Mouse (Mus musculus) granulocyte monocyte progenitor cell, adult 5-6 weeks (primary cell): ENCODE measurements around the gene Prkar1a. TPM values are rescaled to one million over a fixed set of nuclear protein-coding genes. Genes with fewer than 3 reads are reported as not detected.

Source experiments
- ATAC-seq: replicated peaks from 2 replicates; pipeline ENCODE4 v1.8.0; 2016; ENCODE audit warnings: mild to moderate bottlenecking, moderate TSS enrichment, inconsistent platforms; ENCODE audit not compliant: poor library complexity, severe bottlenecking
- total RNA-seq, 2 experiments: library from RNA; stranded (forward) in 1 of 2; stranded (reverse) in 1 of 2; fragments of 200-712, 200-1000 nt in 1 of 2; fragments of >200 nt in 1 of 2; fragmentation: Nextera tagmentation in 1 of 2; gene quantifications; 2 replicates each; pipeline ENCODE4 v1.2.3; 2014 to 2017

The Prkar1a gene
- total RNA-seq (2014; fragmentation: Nextera tagmentation) (91.7 and 101 TPM in 2 replicates), total RNA-seq (2017) (77.3 and 83.9 TPM in 2 replicates)

GRCm38 (mm10) chr11:109649206-109649605, at the start of gene Prkar1a:
Gene Prkar1a (plus strand): TSS chr11:109649405.
- 0 out of 2 replicates have a peak, but pooled peaks have one; percentile 5 for ATAC-seq

- ATAC-seq, result no peak
Measured at GRCm38 (mm10) chr11:109607600-109607999, 41.6 kb upstream of the Prkar1a start.

GRCm38 (mm10) chr11:109608976-109609625, 40.1 kb upstream of the Prkar1a start:
- no peak for ATAC-seq

- no peak for ATAC-seq
Measured at GRCm38 (mm10) chr11:109610046-109610794, 39.0 kb upstream of the Prkar1a start.

GRCm38 (mm10) chr11:109610795-109611302, 38.4 kb upstream of the Prkar1a start:
- peak; percentile 30 for ATAC-seq

- ATAC-seq, result peak; percentile 78
Measured at GRCm38 (mm10) chr11:109611303-109612149, 37.7 kb upstream of the Prkar1a start, which contains the start of gene Wipi1. Gene Wipi1 (minus strand): TSS chr11:109611967.

GRCm38 (mm10) chr11:109612871-109613529, 36.2 kb upstream of the Prkar1a start:
- no peak for ATAC-seq

- ATAC-seq, result no peak
Measured at GRCm38 (mm10) chr11:109615286-109615685, 33.9 kb upstream of the Prkar1a start.

- peak; percentile 15; the same call in 1 of the 2 replicates for ATAC-seq
Measured at GRCm38 (mm10) chr11:109616352-109616751, 32.9 kb upstream of the Prkar1a start.

- ATAC-seq, result no peak
Measured at GRCm38 (mm10) chr11:109616766-109617165, 32.4 kb upstream of the Prkar1a start.

GRCm38 (mm10) chr11:109619055-109619454, 30.1 kb upstream of the Prkar1a start:
- ATAC-seq, result 0 out of 2 replicates have a peak, but pooled peaks have one; percentile 38

GRCm38 (mm10) chr11:109620356-109620755, 28.8 kb upstream of the Prkar1a start:
- no peak for ATAC-seq

- peak; percentile 70 for ATAC-seq
Measured at GRCm38 (mm10) chr11:109621183-109621582, 28.0 kb upstream of the Prkar1a start.

- peak; percentile 71 for ATAC-seq
Measured at GRCm38 (mm10) chr11:109622518-109623037, 26.6 kb upstream of the Prkar1a start.

- no peak for ATAC-seq
Measured at GRCm38 (mm10) chr11:109623238-109623637, 26.0 kb upstream of the Prkar1a start.

GRCm38 (mm10) chr11:109627648-109628047, 21.6 kb upstream of the Prkar1a start:
- ATAC-seq, result peak; percentile 63

GRCm38 (mm10) chr11:109628099-109628498, 21.1 kb upstream of the Prkar1a start:
- no peak for ATAC-seq

- no peak for ATAC-seq
Measured at GRCm38 (mm10) chr11:109629021-109629521, 20.1 kb upstream of the Prkar1a start.

GRCm38 (mm10) chr11:109634928-109635327, 14.3 kb upstream of the Prkar1a start:
- ATAC-seq, result no peak
